Mouse (Mus musculus) hindbrain, postnatal 0 days (tissue): ENCODE measurements at regions not wholly inside any gene's neighbourhood (a gene's known extent, or its start where the extent isn't known, plus 50 kb on each side); places are given as distances from the start of the nearest gene placed in this dataset.

Experiments
- ATAC-seq: fragments of 200-750 bp; cut with Nextera tagmentation; 2 replicates; pipeline ENCODE4 v1.8.0; 2017; ENCODE audit warnings: mild to moderate bottlenecking, moderate TSS enrichment, moderate library complexity
- DNase-seq: peaks from one replicate; pipeline ENCODE4 v3.0.0-alpha.2; 2015; ENCODE audit warnings: low spot score
- H3K27ac ChIP-seq: fragments of 300-500 bp; sonication (generic); 2 replicates; pipeline ENCODE4 v1.5.1; 2014; ENCODE audit warnings: mild to moderate bottlenecking
- H3K27me3 ChIP-seq: fragments of 300-500 bp; sonication (generic); 2 replicates; pipeline ENCODE4 v1.6.1; 2014; ENCODE audit warnings: low read length, mixed read lengths; ENCODE audit not compliant: insufficient read depth
- H3K36me3 ChIP-seq: fragments of 300-500 bp; sonication (generic); 2 replicates; pipeline ENCODE4 v1.6.1; 2014; ENCODE audit warnings: low read length, mixed read lengths; ENCODE audit not compliant: insufficient read depth
- H3K4me1 ChIP-seq: fragments of 300-500 bp; sonication (generic); 2 replicates; pipeline ENCODE4 v1.6.1; 2014; ENCODE audit warnings: antibody characterized with exemption, low read length, mixed read lengths; ENCODE audit not compliant: insufficient read depth
- H3K4me2 ChIP-seq: fragments of 300-500 bp; sonication (generic); 2 replicates; pipeline ENCODE4 v1.6.1; 2014; ENCODE audit warnings: low read depth, mild to moderate bottlenecking, low read length, moderate library complexity, mixed read lengths
- H3K4me3 ChIP-seq: fragments of 300-500 bp; sonication (generic); 2 replicates; pipeline ENCODE4 v1.5.1; 2014; ENCODE audit warnings: low read length
- H3K9ac ChIP-seq: fragments of 300-500 bp; sonication (generic); replicated peaks from 2 replicates; pipeline ENCODE4 v1.6.1; 2014; ENCODE audit warnings: mild to moderate bottlenecking, low read length, moderate library complexity, mixed read lengths
- H3K9me3 ChIP-seq: fragments of 300-500 bp; sonication (generic); 2 replicates; pipeline ENCODE4 v1.6.1; 2016; ENCODE audit warnings: low read length, mixed read lengths
- CTCF ChIP-seq: IDR thresholded peaks from 2 replicates; pipeline ENCODE4 v1.5.1; 2016; ENCODE audit warnings: antibody characterized with exemption, control low read depth, low read depth
- WGBS: fragments of 180-500 bp; shearing (Covaris S2); extraction: QIAGEN DNeasy Blood & Tissue Kit; methylation state at CpG from one replicate; pipeline ENCODE4 v1.1.7; 2014; 5-methylcytosine and 5-hydroxymethylcytosine counted together

DNA sequence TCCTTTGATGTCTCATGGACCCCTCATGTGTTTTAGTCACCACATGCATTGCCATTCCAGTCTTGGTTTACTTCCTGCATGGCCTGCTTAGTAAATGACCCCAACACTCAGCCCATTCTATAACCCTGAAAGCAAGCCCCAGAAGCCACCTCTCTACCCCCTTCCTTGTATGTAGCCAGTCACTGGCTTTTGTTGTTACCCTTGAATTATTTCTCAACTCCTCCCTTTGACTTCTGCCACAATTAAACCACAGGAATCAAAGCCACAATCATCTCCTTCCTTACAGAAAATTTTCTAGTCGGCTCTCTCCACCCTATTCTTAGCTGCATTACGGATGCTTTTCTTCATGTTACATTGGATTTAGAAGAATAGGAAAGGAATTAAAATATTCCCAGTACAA is 207.7 kb downstream of the Nfkbiz start:
- no peak overlapping the region for H3K4me3 ChIP-seq
- no peaks in the 10 kb centered on the region for H3K36me3 ChIP-seq
- DNase-seq (no peak), ATAC-seq (no peak)
- no peaks in the 10 kb centered on the region for H3K4me1 ChIP-seq
- H3K27ac ChIP-seq, result no peak overlapping the region
- no peak overlapping the region for H3K9ac ChIP-seq
- no peak overlapping the region for H3K4me2 ChIP-seq
- H3K9me3 ChIP-seq, result no peaks in the 10 kb centered on the region
- TF ChIP-seq CTCF, result no peak
- H3K27me3 ChIP-seq, result no peaks in the 10 kb centered on the region
- 73% methylated on average over 2 of the region's 2 CpGs for WGBS

DNA sequence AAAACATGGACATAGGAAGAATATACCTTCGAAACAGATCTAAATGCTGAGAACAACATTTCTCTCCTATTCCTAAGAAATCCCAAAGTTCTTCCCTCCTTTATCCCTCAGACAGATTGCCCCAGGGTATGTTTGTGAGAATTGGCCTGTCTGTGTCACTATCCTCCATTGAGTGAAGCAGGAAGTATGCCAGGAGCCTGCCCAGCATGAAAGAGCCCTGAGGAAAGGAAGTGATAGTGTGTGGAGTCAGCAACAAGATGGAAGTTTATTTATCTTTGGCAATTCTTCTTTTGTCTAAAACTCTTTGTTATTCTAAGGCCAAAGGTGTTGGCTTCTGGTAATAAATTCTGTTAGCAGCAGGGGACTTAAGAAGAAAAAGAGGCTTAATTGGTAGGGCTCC is 211.2 kb downstream of the Nfkbiz start:
- DNase-seq (no peak), ATAC-seq (no peak)
- H3K27me3 ChIP-seq, result no peaks in the 10 kb centered on the region
- no peak for TF ChIP-seq CTCF
- WGBS, result 87% methylated on average over 1 of the region's 1 CpGs
- H3K4me3 ChIP-seq, result no peak overlapping the region
- no peaks in the 10 kb centered on the region for H3K9me3 ChIP-seq
- H3K4me2 ChIP-seq, result no peak overlapping the region
- H3K36me3 ChIP-seq, result no peaks in the 10 kb centered on the region
- no peaks in the 10 kb centered on the region for H3K4me1 ChIP-seq
- H3K9ac ChIP-seq, result no peak overlapping the region
- no peak overlapping the region for H3K27ac ChIP-seq

DNA sequence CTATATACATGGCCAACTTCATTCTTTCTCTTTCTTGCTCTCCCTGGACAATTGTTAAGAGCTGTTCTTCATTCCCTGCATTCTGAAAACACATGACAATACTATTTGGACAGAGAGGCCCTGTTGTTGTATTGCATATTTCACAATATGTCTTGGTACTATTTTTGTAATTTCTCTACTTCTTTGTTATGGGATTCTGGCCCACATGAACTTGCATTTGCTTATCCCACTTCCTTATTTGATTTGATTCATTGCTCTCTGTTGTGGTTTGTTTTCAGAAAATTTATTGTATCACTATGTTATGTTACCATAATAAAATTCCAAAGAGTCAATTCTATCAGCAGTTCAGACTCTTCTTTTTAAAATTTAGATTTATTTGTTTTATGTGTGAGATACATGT is 215.3 kb downstream of the Nfkbiz start:
- no peaks in the 10 kb centered on the region for H3K27me3 ChIP-seq
- H3K4me3 ChIP-seq, result no peak overlapping the region
- H3K36me3 ChIP-seq, result no peaks in the 10 kb centered on the region
- H3K4me2 ChIP-seq, result no peak overlapping the region
- no peaks in the 10 kb centered on the region for H3K9me3 ChIP-seq
- ATAC-seq (no peak), DNase-seq (no peak)
- no peak for TF ChIP-seq CTCF
- no peak overlapping the region for H3K27ac ChIP-seq
- no peak overlapping the region for H3K9ac ChIP-seq
- no peaks in the 10 kb centered on the region for H3K4me1 ChIP-seq

DNA sequence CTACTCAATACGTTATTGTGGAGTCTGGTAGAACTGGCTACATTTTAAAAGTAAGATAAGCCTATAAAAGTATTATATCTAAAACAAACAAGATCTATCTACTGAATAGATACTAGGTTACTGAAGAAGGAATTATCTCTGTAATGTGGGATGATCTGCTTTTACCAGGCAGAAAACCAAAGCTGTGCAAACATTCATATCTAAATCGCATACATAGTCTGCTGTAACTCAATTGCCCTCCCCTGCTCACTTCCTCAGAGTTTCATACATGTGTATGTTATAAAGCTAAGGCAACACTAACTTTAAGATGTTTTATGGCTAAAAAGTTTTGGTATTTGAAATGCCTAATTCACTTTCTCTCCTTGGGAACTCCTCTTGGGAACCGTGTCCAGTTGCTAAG is 219.0 kb downstream of the Nfkbiz start:
- Histone ChIP-seq H3K9ac (no peak overlapping the region), H3K9me3 (no peaks in the 10 kb centered on the region), H3K36me3 (no peaks in the 10 kb centered on the region), H3K4me2 (no peak overlapping the region), H3K27ac (no peak overlapping the region), H3K27me3 (no peaks in the 10 kb centered on the region), H3K4me1 (no peaks in the 10 kb centered on the region), H3K4me3 (no peak overlapping the region)
- DNase-seq (no peak), ATAC-seq (no peak)
- TF ChIP-seq CTCF, result no peak
- WGBS, result 81% methylated on average over 3 of the region's 3 CpGs

DNA sequence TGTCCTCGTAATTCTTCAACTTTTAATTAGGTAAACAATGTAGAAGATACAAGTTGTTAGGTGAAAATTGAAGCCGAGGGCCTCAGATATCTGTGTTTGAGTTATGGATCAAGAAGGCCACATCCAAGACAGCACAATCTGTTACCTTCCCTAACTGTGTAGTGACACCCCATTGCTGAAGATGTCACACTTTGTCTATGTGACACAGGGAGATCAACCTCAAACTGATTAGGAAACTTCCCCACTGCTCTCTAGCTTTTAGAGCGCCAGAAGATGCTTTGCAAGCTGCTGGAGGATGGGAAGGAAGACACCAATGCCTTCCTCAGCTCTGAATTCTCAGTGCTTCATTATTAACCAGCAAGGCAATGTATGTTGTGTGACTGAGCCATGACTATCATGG is 220.7 kb downstream of the Nfkbiz start:
- H3K4me2 ChIP-seq, result no peak overlapping the region
- no peak overlapping the region for H3K27ac ChIP-seq
- H3K9ac ChIP-seq, result no peak overlapping the region
- H3K4me3 ChIP-seq, result no peak overlapping the region
- ATAC-seq (no peak), DNase-seq (no peak)
- no peaks in the 10 kb centered on the region for H3K4me1 ChIP-seq
- H3K9me3 ChIP-seq, result no peaks in the 10 kb centered on the region
- H3K27me3 ChIP-seq, result no peaks in the 10 kb centered on the region
- no peaks in the 10 kb centered on the region for H3K36me3 ChIP-seq
- 86% methylated on average over 3 of the region's 3 CpGs for WGBS
- TF ChIP-seq CTCF, result no peak

DNA sequence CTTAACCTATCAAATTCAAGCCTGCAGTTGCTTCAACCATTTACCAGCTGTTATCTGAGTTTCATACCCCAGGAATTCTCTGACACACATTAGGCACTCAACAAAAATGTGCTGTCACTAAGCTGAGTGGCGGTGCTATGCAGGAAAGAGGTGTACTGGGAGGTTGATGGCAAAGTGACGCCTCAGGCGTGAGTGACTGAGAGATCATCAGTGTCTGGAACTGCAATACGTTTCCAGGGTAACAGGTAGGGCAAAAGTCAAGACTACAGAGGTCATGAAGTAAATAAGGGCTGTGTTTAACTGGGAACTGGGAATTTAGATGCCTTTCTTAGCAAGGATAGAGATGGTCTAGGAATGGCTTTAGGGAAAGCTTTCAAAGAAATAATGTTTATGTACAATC is 221.2 kb downstream of the Nfkbiz start:
- ATAC-seq, result no peak
- DNase-seq, result no peak
- Histone ChIP-seq H3K36me3 (no peaks in the 10 kb centered on the region), H3K9ac (no peak overlapping the region), H3K27me3 (no peaks in the 10 kb centered on the region), H3K9me3 (no peaks in the 10 kb centered on the region), H3K4me2 (no peak overlapping the region), H3K4me3 (no peak overlapping the region), H3K27ac (no peak overlapping the region), H3K4me1 (no peaks in the 10 kb centered on the region)
- TF ChIP-seq CTCF, result no peak
- 64% methylated on average over 4 of the region's 4 CpGs for WGBS

DNA sequence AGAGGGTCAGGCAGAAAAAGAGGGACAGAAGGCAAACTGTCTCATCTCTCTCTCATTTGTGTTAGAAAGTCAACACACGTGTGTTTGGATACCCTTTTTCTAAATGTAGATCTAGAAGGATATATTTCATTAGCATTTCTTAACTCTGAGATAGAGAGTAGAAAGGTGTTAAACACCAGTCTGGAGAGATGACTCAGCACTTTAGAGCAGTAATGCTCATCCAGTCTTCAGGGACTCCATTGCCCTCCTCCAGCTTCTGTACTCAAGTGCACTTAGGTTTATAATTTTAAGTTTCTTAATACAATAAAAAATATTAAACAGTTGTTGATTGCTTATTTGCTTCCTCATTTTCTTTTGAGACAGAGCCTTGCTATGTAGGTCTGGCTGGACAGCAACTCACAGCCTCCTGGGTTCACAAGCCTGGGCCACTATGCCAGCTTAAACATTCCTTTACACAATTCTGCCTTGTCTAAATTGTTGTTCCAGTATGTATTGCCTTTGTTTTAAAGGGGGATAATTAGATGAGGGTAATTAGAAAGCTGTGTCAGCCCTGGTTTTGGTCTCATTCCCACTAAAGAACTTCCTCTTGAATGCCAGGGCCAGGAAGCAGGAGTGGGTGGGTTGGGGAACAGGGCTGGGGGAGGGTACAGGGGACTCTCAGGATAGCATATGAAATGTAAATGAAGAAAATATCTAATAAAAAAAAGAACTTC is 222.1 kb downstream of the Nfkbiz start:
- no peaks in the 10 kb centered on the region for H3K36me3 ChIP-seq
- DNase-seq, result no peak
- H3K9ac ChIP-seq, result no peak overlapping the region
- 84% methylated on average over 1 of the region's 1 CpGs for WGBS
- no peaks in the 10 kb centered on the region for H3K9me3 ChIP-seq
- H3K4me1 ChIP-seq, result no peaks in the 10 kb centered on the region
- H3K4me2 ChIP-seq, result no peak overlapping the region
- H3K27ac ChIP-seq, result no peak overlapping the region
- TF ChIP-seq CTCF, result no peak
- no peak overlapping the region for H3K4me3 ChIP-seq
- no peak for ATAC-seq
- H3K27me3 ChIP-seq, result no peaks in the 10 kb centered on the region
